Mouse (Mus musculus): ENCODE results near the gene Vmn1r126.
"Not testable (repeated sequence)": the region's sequence is repeated elsewhere in the genome, so short reads cannot be mapped to it uniquely, and the experiment has no call there.

Gene Vmn1r126

GRCm38 (mm10) chr7:21301367-21301766, at the start of gene Vmn1r126:
TSS of gene Vmn1r126 (minus strand) at chr7:21301467.
- ATAC-seq (ENCODE audit: low TSS enrichment), result not testable (repeated sequence)

GRCm38 (mm10) chr7:21349073-21349472, 47.8 kb upstream of the Vmn1r126 start, which contains the start of gene Vmn1r128:
TSS of gene Vmn1r128 (plus strand) at chr7:21349373.
- ATAC-seq (ENCODE audit: low TSS enrichment), result not testable (repeated sequence)

DNA sequence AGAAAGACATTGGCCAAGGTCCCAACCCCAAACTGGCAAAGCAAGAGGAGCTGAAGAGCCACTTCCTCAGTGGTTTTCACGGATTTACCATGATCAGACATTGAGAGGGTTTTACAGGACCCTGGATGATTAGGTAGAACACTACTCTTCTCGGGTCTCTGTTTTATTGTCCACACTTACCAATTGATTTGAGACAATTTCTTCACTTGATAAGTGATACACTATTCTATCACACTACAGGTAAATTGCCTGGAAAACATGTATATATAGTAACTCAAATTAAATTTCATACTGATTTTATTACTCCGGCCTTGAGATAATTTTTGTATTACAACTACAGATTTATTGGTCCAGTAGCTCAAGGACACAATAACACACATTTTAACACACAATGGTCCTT, 18.5 kb upstream of the Vmn1r126 start, which contains the start of gene Vmn1r127:
Gene Vmn1r127 (minus strand): TSS at position 101 of the 400 bp plus-strand sequence.
- ATAC-seq (ENCODE audit: low TSS enrichment), result not testable (repeated sequence)

- ATAC-seq (ENCODE audit: low TSS enrichment), result not testable (repeated sequence)
Measured at GRCm38 (mm10) chr7:21271879-21272278, 29.4 kb downstream of the Vmn1r126 start, which contains the start of gene Vmn1r125. TSS of gene Vmn1r125 (plus strand) at chr7:21272179.

GRCm38 (mm10) chr7:21260517-21260916, 40.8 kb downstream of the Vmn1r126 start, which contains the start of gene Vmn1r124:
TSS of gene Vmn1r124 (minus strand) at chr7:21260617.
- not testable (repeated sequence) for ATAC-seq (ENCODE audit: low TSS enrichment)

All from frontal cortex, adult (tissue).